Mouse (Mus musculus) MN1 (cell line): ENCODE results near the gene Gnl2.
A peak's percentile ranks its signal among the peaks of the same experiment; 100 is the strongest.

Experiments
- DNase-seq: peaks from one replicate; pipeline ENCODE4 v3.0.0-alpha.2; 2016; ENCODE audit warnings: low spot score

The Gnl2 gene

DNA sequence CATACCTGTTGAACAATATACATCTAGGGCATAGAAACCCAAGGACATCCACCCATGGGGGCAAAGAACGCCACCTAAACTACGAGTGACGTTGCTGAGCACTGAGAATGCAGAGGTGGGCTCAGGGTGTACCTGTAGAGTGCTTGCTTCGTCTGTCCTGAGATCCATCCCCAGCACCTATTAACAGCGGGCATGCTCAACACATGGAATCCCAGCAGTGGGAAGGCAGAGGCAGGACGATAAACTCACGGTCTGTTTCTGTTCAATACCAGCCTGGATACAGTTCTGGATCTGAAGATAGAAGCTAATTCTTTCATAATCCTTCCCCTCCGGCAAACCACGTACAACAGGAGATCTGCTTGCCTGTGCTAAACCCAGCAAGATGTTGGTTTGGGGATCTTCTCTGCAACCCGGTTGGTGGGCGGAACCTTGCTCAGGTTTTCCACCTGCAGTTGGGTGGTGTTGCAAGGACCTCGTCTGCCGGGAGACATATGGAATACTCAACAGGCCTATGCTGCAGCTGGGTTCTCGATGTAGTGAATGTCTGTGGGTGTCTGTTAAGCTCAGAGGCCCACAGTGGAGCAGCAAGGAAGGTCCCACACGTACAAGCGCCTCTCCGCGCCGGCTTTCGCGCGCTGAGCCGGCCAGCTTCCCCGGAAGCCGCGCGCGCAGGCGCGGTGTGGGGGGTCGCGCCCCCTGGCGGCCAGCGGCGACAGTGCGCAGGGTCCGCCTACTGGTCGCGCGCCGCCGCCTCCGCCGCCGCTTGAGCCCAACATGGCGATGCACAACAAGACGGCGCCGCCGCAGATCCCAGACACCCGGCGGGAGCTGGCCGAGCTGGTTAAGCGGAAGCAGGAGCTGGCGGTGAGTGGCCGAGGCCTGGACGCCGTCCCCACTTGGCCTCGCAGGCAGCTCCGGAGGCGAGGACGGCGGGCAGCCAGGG is 68.3 kb downstream of the Gnl2 start, which contains the start of gene Meaf6:
Gene Meaf6 (plus strand): TSS at position 732 of the 943 bp plus-strand sequence.
- peak; percentile 87 for DNase-seq

DNA sequence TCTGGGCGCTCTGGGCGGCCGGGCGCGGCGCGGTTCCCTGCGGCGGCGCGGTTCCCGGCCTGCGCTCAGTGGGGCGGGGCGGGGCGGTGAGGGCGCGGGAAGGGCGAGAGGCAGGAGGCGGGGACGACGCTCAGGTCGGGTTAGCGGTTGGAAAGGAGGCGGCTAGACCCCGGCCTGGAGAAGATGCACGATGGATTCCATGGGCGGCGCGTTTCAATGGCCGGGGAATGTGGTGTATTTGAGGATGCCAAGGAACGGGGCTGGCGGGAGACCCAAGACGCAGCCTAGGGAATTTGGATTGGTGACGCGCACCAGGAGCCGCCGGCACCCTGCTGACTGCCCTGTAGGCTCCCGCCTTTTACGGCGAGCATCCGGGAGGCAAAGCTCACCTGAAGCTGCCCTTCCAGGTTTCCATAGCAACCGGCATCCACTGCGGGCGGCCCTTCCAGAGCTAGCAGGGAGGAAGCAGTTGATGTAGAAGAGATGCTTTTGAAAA is 69.0 kb downstream of the Gnl2 start:
- peak; percentile 78 for DNase-seq

DNA sequence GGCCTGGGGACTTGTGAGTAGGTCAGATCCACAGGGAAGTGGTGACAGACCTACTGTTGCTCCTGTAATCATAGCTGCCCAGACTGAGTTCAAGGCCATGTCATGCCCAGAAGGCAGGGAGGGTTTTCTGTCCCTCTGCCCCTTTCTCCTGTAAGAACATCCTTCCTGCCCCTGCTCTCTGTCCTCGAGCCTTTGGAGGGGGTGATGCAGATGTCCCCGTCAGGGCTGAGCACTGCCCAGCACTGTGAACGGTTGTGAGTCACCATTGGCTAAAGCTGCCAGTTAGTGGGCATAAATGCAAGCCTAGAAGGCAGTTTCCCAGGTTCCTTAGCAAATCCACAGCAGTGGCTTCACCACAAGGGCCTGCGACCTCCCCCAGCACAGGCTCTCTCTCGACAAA is 76.6 kb downstream of the Gnl2 start:
- no peak for DNase-seq

DNA sequence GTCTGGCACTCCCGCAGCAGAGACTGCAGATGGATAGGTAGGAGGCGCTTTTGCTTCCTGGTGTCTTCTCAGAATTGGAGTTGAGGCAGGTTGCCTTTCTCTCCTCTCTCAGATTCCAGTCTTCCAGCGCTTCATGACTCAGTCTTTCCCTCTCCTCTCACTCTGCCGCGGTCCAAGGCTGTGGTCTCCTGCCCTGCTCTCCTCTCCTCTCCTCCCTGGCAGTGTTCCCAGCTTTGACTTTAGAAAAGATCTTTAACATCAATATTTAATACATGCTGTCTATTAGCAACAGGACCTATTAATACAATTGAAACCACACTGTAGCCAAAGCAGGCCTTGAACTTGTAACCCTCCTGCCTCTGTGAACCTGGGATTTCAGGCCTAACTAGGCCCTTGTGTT is 79.7 kb downstream of the Gnl2 start:
- DNase-seq: no peak

DNA sequence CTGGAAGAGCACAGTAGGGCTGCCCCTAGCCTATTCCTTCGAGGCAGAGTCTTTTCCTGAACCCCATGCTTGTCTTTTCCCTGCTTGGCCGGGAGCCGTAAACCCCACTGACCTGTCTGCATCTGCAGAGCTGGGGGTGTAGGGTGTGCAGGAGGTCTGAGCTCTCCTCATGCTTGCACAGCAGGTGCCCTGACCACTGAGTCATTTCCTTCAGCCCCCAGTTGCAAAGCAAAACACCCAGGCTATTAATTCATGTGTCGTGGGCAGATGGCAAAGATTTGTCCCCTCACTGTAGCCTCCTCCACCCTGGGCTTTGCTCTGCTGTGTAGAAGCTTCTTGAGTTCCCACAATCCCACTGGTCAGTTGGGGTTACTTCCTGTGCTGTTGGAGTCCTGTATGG is 81.0 kb downstream of the Gnl2 start:
- no peak for DNase-seq

DNA sequence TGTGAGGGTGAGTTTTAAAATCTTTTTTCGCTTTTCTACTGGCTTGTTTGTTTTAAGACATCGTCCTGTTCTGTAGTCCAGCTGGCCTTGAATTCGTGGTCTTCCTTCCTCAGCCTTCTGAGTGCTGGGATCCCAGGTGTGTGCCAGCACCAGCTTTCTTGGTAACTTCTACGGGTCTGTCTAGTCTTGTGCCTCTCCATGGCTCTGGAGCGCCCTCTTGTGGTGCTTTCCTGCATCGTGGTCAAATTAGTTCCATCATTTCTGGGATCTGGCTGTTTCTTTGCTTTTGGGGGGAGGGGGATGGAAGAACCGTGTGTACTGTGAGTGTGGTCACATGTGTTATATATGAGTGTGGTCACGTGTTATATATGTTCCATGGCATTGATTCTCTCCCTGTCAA is 83.1 kb downstream of the Gnl2 start:
- peak; percentile 77 for DNase-seq

DNA sequence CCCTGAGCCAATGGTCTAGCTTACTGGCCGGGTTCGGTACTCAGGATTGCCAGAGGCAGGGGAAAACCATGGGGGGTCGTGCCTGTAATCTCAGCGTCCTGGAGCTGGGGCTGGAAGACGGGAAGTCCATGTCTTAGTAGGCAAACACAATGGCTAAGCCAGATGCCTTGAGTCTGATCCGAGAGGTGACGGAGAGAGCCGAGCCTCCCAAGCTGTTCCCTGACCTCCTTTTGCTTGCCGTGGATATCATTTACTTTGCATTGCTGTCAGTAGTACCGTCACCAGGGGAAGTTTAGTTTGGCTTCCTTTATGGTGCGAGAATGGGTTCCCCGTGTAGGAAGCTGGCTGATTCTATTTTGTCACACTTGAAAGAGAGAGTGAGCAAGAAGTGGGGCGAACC is 84.9 kb downstream of the Gnl2 start:
- no peak for DNase-seq
